Mouse (Mus musculus) testis, adult 2 months (tissue): ENCODE measurements around the gene Cbr2.

Source experiments
- CTCF ChIP-seq: fragments of 200-500 bp; IDR thresholded peaks from 2 replicates; pipeline ENCODE4 v1.5.1; 2012; ENCODE audit warnings: low read depth, mild to moderate bottlenecking, inconsistent platforms, low read length, moderate library complexity; ENCODE audit not compliant: control insufficient read depth, insufficient read depth, insufficient replicate concordance
- POLR2A ChIP-seq: fragments of 200-500 bp; IDR thresholded peaks from 2 replicates; pipeline ENCODE4 v1.6.1; 2012; ENCODE audit warnings: low read depth, mild to moderate bottlenecking, inconsistent platforms, low read length, moderate library complexity; ENCODE audit not compliant: control insufficient read depth

- TF ChIP-seq POLR2A, result no peak
- TF ChIP-seq CTCF, result no peak
Measured at GRCm38 (mm10) chr11:120731395-120731794, 519 bp downstream of the Cbr2 start.
